Mouse (Mus musculus): ENCODE data around the gene Sds. TPM values are rescaled to one million over a fixed set of nuclear protein-coding genes. Genes with fewer than 3 reads are reported as not detected.

The Sds gene
- polyA plus RNA-seq, 2 experiments: 0.13 to 0.22 TPM

DNA sequence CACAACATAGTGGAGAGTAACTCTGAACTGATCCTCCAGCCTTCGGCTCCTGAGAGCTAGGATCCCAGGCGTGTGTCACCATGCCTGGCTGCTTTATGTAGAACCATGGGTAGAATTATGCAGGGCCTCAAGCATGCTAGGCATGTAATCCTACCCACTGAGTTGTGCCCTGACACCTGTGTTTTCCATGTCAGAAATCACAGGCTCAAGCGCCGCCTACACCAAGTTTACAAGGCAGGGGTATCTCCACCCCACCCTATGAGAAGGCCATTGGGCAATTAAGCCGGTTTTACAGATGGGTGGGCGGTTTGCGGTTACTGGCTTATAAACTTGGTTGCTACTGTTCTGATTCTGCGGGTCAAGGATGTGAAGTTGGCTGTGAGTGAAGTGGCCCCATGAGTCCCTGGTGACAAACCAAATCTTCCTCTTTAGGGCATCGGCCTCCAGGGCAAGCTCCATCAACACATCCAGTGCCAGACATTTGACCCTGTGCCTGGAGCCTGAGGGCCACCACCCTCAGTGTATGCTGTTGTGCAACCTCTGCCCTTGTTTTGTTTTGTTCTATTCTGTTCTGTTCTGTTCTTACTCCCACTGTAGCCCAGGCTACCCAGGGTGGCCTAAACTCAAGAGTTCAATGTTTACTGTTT lies 37.8 kb downstream of the Sds start:
- no peak overlapping the region for H3K27ac ChIP-seq

GRCm38 (mm10) chr5:120514754-120515153 lies 38.4 kb downstream of the Sds start:
- H3K27ac ChIP-seq: no peak overlapping the region
- no peak for TF ChIP-seq EP300 (IDR thresholded peaks at IDR 0.05; ENCODE audit: low read depth)
- TF ChIP-seq CTCF (IDR thresholded peaks at IDR 0.05; ENCODE audit: low read depth): no peak
- no peaks in the 10 kb centered on the region for H3K27me3 ChIP-seq (ENCODE audit: control insufficient read depth, insufficient read depth, low read length)
- H3K4me2 ChIP-seq (ENCODE audit: low read depth): no peak overlapping the region
- no peaks in the 10 kb centered on the region for H3K36me3 ChIP-seq (replicated peaks; ENCODE audit: control insufficient read depth, insufficient read depth, low read depth)
- H3K4me1 ChIP-seq (replicated peaks; ENCODE audit: control insufficient read depth in 2 of 2, insufficient read depth in 2 of 2, low read length in 1 of 2): peaks cover 8% of the 10 kb centered on the region in 2 experiments
- H3K4me3 ChIP-seq (ENCODE audit: insufficient read depth in 1 of 2, low read depth in 2 of 2, low read length in 2 of 2): no peak overlapping the region
- WGBS (ENCODE audit: insufficient replicate concordance): 66% methylated on average over 4 of the region's 4 CpGs
- DNase-seq (ENCODE audit: low read depth in 3 of 3, low spot score in 3 of 3) (no peak), ATAC-seq (ENCODE audit: insufficient read depth) (no peak)
- H3K9me3 ChIP-seq (ENCODE audit: control insufficient read depth, low read length): no peaks in the 10 kb centered on the region
- no peak overlapping the region for H3K9ac ChIP-seq (replicated peaks)

More for the DNA sequence above, 37.8 kb downstream of the Sds start:
- H3K4me1 ChIP-seq (replicated peaks; ENCODE audit: control insufficient read depth in 2 of 2, insufficient read depth in 2 of 2, low read length in 1 of 2): peaks cover 8% of the 10 kb centered on the region in 2 experiments
- TF ChIP-seq CTCF (IDR thresholded peaks at IDR 0.05; ENCODE audit: low read depth) (no peak), EP300 (IDR thresholded peaks at IDR 0.05; ENCODE audit: low read depth) (no peak)
- H3K4me3 ChIP-seq (ENCODE audit: insufficient read depth in 1 of 2, low read depth in 2 of 2, low read length in 2 of 2): no peak overlapping the region
- no peaks in the 10 kb centered on the region for H3K36me3 ChIP-seq (replicated peaks; ENCODE audit: control insufficient read depth, insufficient read depth, low read depth)
- H3K27me3 ChIP-seq (ENCODE audit: control insufficient read depth, insufficient read depth, low read length): no peaks in the 10 kb centered on the region
- no peaks in the 10 kb centered on the region for H3K9me3 ChIP-seq (ENCODE audit: control insufficient read depth, low read length)
- ATAC-seq (ENCODE audit: insufficient read depth): no peak
- no peak overlapping the region for H3K4me2 ChIP-seq (ENCODE audit: low read depth)
- no peak for DNase-seq (ENCODE audit: low read depth in 3 of 3, low spot score in 3 of 3)
- 79% methylated on average over 9 of the region's 9 CpGs for WGBS (ENCODE audit: insufficient replicate concordance)
- no peak overlapping the region for H3K9ac ChIP-seq (replicated peaks)

DNA sequence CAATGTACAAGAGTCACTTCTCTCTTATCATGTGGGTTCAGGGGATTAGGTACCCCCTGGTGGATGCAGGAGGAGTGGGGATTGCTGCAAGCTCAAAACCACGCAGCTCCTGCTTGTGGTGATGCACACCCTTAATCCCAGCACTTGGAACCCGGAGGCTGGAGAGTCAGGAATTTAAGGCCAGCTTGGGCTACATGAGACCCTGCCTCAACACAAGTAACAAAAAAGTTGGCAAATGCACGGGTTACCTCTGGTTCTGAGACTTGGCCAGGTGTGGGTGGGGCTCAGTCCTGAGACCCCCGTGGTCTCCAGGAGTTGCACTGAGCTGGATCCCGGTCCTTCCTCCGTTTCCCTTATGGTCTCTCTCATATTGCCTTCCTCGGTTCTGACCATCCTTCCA lies 39.1 kb downstream of the Sds start:
- no peak for ATAC-seq (ENCODE audit: insufficient read depth)
- no peak overlapping the region for H3K4me3 ChIP-seq (ENCODE audit: insufficient read depth in 1 of 2, low read depth in 2 of 2, low read length in 2 of 2)
- H3K4me1 ChIP-seq (replicated peaks; ENCODE audit: control insufficient read depth in 2 of 2, insufficient read depth in 2 of 2, low read length in 1 of 2): peaks cover 8% of the 10 kb centered on the region in 2 experiments
- H3K4me2 ChIP-seq (ENCODE audit: low read depth): no peak overlapping the region
- DNase-seq (ENCODE audit: low read depth in 3 of 3, low spot score in 3 of 3): no peak
- H3K9ac ChIP-seq (replicated peaks): no peak overlapping the region
- TF ChIP-seq EP300 (IDR thresholded peaks at IDR 0.05; ENCODE audit: low read depth) (no peak), CTCF (IDR thresholded peaks at IDR 0.05; ENCODE audit: low read depth) (no peak)
- H3K9me3 ChIP-seq (ENCODE audit: control insufficient read depth, low read length): no peaks in the 10 kb centered on the region
- WGBS (ENCODE audit: insufficient replicate concordance): 68% methylated on average over 7 of the region's 7 CpGs
- H3K27ac ChIP-seq: no peak overlapping the region
- no peaks in the 10 kb centered on the region for H3K27me3 ChIP-seq (ENCODE audit: control insufficient read depth, insufficient read depth, low read length)
- no peaks in the 10 kb centered on the region for H3K36me3 ChIP-seq (replicated peaks; ENCODE audit: control insufficient read depth, insufficient read depth, low read depth)

DNA sequence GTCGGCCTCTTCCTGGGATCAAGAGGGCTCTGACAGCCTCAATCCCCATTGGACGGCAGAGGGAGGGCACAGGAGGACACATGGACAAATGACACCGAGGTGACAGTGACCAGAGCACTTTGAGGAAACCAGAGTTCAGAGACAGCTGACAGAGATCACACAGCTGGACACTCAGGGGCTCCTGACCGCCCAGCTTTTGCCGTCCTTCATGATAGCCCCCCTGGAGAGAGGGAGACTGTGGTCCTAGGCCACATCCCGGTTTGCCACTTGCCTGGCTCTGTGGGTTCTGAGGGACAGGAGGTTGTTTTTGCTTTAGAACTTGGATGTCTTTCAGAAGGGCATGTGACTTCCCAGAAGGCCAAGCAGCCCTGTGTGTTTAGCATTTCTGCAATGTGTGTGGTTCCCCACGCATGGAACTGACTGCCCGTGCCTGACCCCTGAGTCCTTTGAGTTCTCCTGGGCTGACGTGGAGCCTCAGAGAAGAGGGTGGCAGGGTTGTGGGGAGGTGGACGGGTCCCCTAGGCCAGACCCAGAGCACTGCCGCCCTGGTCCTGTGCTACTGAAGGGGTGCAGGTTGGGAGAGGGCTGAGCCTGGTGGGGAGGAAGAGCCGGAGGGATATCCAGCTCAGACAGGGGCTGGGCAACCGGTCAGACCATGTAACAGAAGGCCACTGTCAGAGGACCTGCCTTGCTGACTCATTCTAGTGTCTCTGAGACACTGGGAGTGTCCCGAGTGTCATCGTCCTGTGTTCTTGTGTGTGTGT lies 40.1 kb downstream of the Sds start:
- no peak overlapping the region for H3K9ac ChIP-seq (replicated peaks)
- H3K36me3 ChIP-seq (replicated peaks; ENCODE audit: control insufficient read depth, insufficient read depth, low read depth): no peaks in the 10 kb centered on the region
- ATAC-seq (ENCODE audit: insufficient read depth): no peak
- H3K4me1 ChIP-seq (replicated peaks; ENCODE audit: control insufficient read depth in 2 of 2, insufficient read depth in 2 of 2, low read length in 1 of 2): peaks cover 2 to 7% of the 10 kb centered on the region in 2 experiments
- no peak overlapping the region for H3K4me2 ChIP-seq (ENCODE audit: low read depth)
- no peak for DNase-seq (ENCODE audit: low read depth in 3 of 3, low spot score in 3 of 3)
- no peak overlapping the region for H3K27ac ChIP-seq
- WGBS (ENCODE audit: insufficient replicate concordance): 51% methylated on average over 15 of the region's 15 CpGs
- no peak for TF ChIP-seq EP300 (IDR thresholded peaks at IDR 0.05; ENCODE audit: low read depth)
- TF ChIP-seq CTCF (IDR thresholded peaks at IDR 0.05; ENCODE audit: low read depth): no peak
- no peak overlapping the region for H3K4me3 ChIP-seq (ENCODE audit: insufficient read depth in 1 of 2, low read depth in 2 of 2, low read length in 2 of 2)
- no peaks in the 10 kb centered on the region for H3K9me3 ChIP-seq (ENCODE audit: control insufficient read depth, low read length)
- H3K27me3 ChIP-seq (ENCODE audit: control insufficient read depth, insufficient read depth, low read length): no peaks in the 10 kb centered on the region

GRCm38 (mm10) chr5:120517552-120517951 lies 41.2 kb downstream of the Sds start:
- ATAC-seq (ENCODE audit: insufficient read depth) (no peak), DNase-seq (ENCODE audit: low read depth in 3 of 3, low spot score in 3 of 3) (peak in 1 of 3 experiments; percentile 17)
- TF ChIP-seq EP300 (IDR thresholded peaks at IDR 0.05; ENCODE audit: low read depth): no peak
- TF ChIP-seq CTCF (IDR thresholded peaks at IDR 0.05; ENCODE audit: low read depth): no peak
- Histone ChIP-seq H3K4me2 (ENCODE audit: low read depth) (no peak overlapping the region), H3K4me1 (replicated peaks; ENCODE audit: control insufficient read depth in 2 of 2, insufficient read depth in 2 of 2, low read length in 1 of 2) (peaks cover 0 to 2% of the 10 kb centered on the region in 2 experiments; a peak in 1 of 4 replicates), H3K4me3 (ENCODE audit: insufficient read depth in 1 of 2, low read depth in 2 of 2, low read length in 2 of 2) (no peak overlapping the region), H3K27ac (no peak overlapping the region), H3K36me3 (replicated peaks; ENCODE audit: control insufficient read depth, insufficient read depth, low read depth) (no peaks in the 10 kb centered on the region), H3K27me3 (ENCODE audit: control insufficient read depth, insufficient read depth, low read length) (no peaks in the 10 kb centered on the region), H3K9me3 (ENCODE audit: control insufficient read depth, low read length) (no peaks in the 10 kb centered on the region), H3K9ac (replicated peaks) (no peak overlapping the region)
- WGBS (ENCODE audit: insufficient replicate concordance): 56% methylated on average over 9 of the region's 9 CpGs
